Mouse (Mus musculus): Measurements from ENCODE around the gene Meis2. TPM values are rescaled to one million over a fixed set of nuclear protein-coding genes. Genes with fewer than 3 reads are reported as not detected.

Meis2 gene
- polyA plus RNA-seq, 1 experiment from 2014 or later: 142 TPM

- ATAC-seq (ENCODE audit: low FRiP score) (no peak), DNase-seq (ENCODE audit: low spot score) (peak; percentile 60)
- Histone ChIP-seq H3K36me3 (ENCODE audit: control insufficient read depth, insufficient read depth, low read length) (no peaks in the 10 kb centered on the region), H3K27me3 (ENCODE audit: control insufficient read depth, insufficient read depth, low read length) (peaks cover 5% of the 10 kb centered on the region), H3K9me3 (ENCODE audit: control insufficient read depth, low read length) (no peaks in the 10 kb centered on the region), H3K27ac (ENCODE audit: low read depth, low read length) (peak overlapping the region; percentile 83), H3K4me2 (replicated peaks; ENCODE audit: low read depth, low read length) (peak overlapping the region; percentile 42), H3K4me1 (replicated peaks; ENCODE audit: control insufficient read depth, insufficient read depth, low read length) (peaks cover 2% of the 10 kb centered on the region), H3K9ac (ENCODE audit: low read depth, low read length) (peak overlapping the region; percentile 15), H3K4me3 (ENCODE audit: low read depth, low read length) (peak overlapping the region; percentile 25)
- WGBS: 2% methylated on average over 13 of the region's 13 CpGs
These were observed 209.1 kb downstream of the Meis2 start for GRCm38 (mm10) chr2:115856401-115857073.

- Histone ChIP-seq H3K9me3 (ENCODE audit: control insufficient read depth, low read length) (no peaks in the 10 kb centered on the region), H3K4me2 (replicated peaks; ENCODE audit: low read depth, low read length) (peak overlapping the region; percentile 42), H3K27ac (ENCODE audit: low read depth, low read length) (peak overlapping the region; percentile 83), H3K27me3 (ENCODE audit: control insufficient read depth, insufficient read depth, low read length) (peaks cover 5% of the 10 kb centered on the region), H3K4me3 (ENCODE audit: low read depth, low read length) (peak overlapping the region; percentile 25), H3K36me3 (ENCODE audit: control insufficient read depth, insufficient read depth, low read length) (no peaks in the 10 kb centered on the region), H3K4me1 (replicated peaks; ENCODE audit: control insufficient read depth, insufficient read depth, low read length) (peaks cover 2% of the 10 kb centered on the region), H3K9ac (ENCODE audit: low read depth, low read length) (peak overlapping the region; percentile 15)
- DNase-seq (ENCODE audit: low spot score) (peak; percentile 93), ATAC-seq (ENCODE audit: low FRiP score) (peak; percentile 40)
- WGBS: under 1% methylated on average over 33 of the region's 33 CpGs
These were observed 209.9 kb downstream of the Meis2 start for GRCm38 (mm10) chr2:115855511-115856400.

GRCm38 (mm10) chr2:115854828-115855311 is 210.8 kb downstream of the Meis2 start:
- H3K27me3 ChIP-seq (ENCODE audit: control insufficient read depth, insufficient read depth, low read length): peaks cover 5% of the 10 kb centered on the region
- ATAC-seq (ENCODE audit: low FRiP score) (no peak), DNase-seq (ENCODE audit: low spot score) (peak; percentile 55)
- peak overlapping the region; percentile 34 for H3K27ac ChIP-seq (ENCODE audit: low read depth, low read length)
- peak overlapping the region; percentile 59 for H3K9ac ChIP-seq (ENCODE audit: low read depth, low read length)
- H3K4me1 ChIP-seq (replicated peaks; ENCODE audit: control insufficient read depth, insufficient read depth, low read length): peaks cover 2% of the 10 kb centered on the region
- H3K9me3 ChIP-seq (ENCODE audit: control insufficient read depth, low read length): no peaks in the 10 kb centered on the region
- no peaks in the 10 kb centered on the region for H3K36me3 ChIP-seq (ENCODE audit: control insufficient read depth, insufficient read depth, low read length)
- WGBS: 2% methylated on average over 25 of the region's 25 CpGs
- H3K4me3 ChIP-seq (ENCODE audit: low read depth, low read length): peak overlapping the region; percentile 25
- H3K4me2 ChIP-seq (replicated peaks; ENCODE audit: low read depth, low read length): peak overlapping the region; percentile 50

GRCm38 (mm10) chr2:115854007-115854827 is 211.4 kb downstream of the Meis2 start:
- Histone ChIP-seq H3K27me3 (ENCODE audit: control insufficient read depth, insufficient read depth, low read length) (peaks cover 5% of the 10 kb centered on the region), H3K9me3 (ENCODE audit: control insufficient read depth, low read length) (no peaks in the 10 kb centered on the region), H3K4me1 (replicated peaks; ENCODE audit: control insufficient read depth, insufficient read depth, low read length) (peaks cover 2% of the 10 kb centered on the region), H3K4me3 (ENCODE audit: low read depth, low read length) (peak overlapping the region; percentile 25), H3K36me3 (ENCODE audit: control insufficient read depth, insufficient read depth, low read length) (no peaks in the 10 kb centered on the region), H3K27ac (ENCODE audit: low read depth, low read length) (peak overlapping the region; percentile 34), H3K9ac (ENCODE audit: low read depth, low read length) (peak overlapping the region; percentile 59), H3K4me2 (replicated peaks; ENCODE audit: low read depth, low read length) (peak overlapping the region; percentile 50)
- no peak for ATAC-seq (ENCODE audit: low FRiP score)
- peak; percentile 51 for DNase-seq (ENCODE audit: low spot score)
- WGBS: 5% methylated on average over 14 of the region's 14 CpGs

- peaks cover 2% of the 10 kb centered on the region for H3K4me1 ChIP-seq (replicated peaks; ENCODE audit: control insufficient read depth, insufficient read depth, low read length)
- peaks cover 3% of the 10 kb centered on the region for H3K27me3 ChIP-seq (ENCODE audit: control insufficient read depth, insufficient read depth, low read length)
- H3K36me3 ChIP-seq (ENCODE audit: control insufficient read depth, insufficient read depth, low read length): no peaks in the 10 kb centered on the region
- no peak for DNase-seq (ENCODE audit: low spot score)
- no peak overlapping the region for H3K9ac ChIP-seq (ENCODE audit: low read depth, low read length)
- peak overlapping the region; percentile 79 for H3K27ac ChIP-seq (ENCODE audit: low read depth, low read length)
- H3K4me2 ChIP-seq (replicated peaks; ENCODE audit: low read depth, low read length): no peak overlapping the region; the same call in 1 of the 2 replicates
- ATAC-seq (ENCODE audit: low FRiP score): no peak
- 11% methylated on average over 4 of the region's 4 CpGs for WGBS
- no peaks in the 10 kb centered on the region for H3K9me3 ChIP-seq (ENCODE audit: control insufficient read depth, low read length)
- no peak overlapping the region for H3K4me3 ChIP-seq (ENCODE audit: low read depth, low read length)
These were observed 212.4 kb downstream of the Meis2 start for GRCm38 (mm10) chr2:115853221-115853620.

- peak overlapping the region; percentile 79 for H3K27ac ChIP-seq (ENCODE audit: low read depth, low read length)
- H3K27me3 ChIP-seq (ENCODE audit: control insufficient read depth, insufficient read depth, low read length): peaks cover 3% of the 10 kb centered on the region
- 1% methylated on average over 22 of the region's 22 CpGs for WGBS
- ATAC-seq (ENCODE audit: low FRiP score) (peak; percentile 62), DNase-seq (ENCODE audit: low spot score) (peak; percentile 85)
- H3K4me3 ChIP-seq (ENCODE audit: low read depth, low read length): peak overlapping the region; percentile 22
- no peaks in the 10 kb centered on the region for H3K9me3 ChIP-seq (ENCODE audit: control insufficient read depth, low read length)
- peak overlapping the region; percentile 35 for H3K9ac ChIP-seq (ENCODE audit: low read depth, low read length)
- H3K36me3 ChIP-seq (ENCODE audit: control insufficient read depth, insufficient read depth, low read length): no peaks in the 10 kb centered on the region
- H3K4me1 ChIP-seq (replicated peaks; ENCODE audit: control insufficient read depth, insufficient read depth, low read length): peaks cover 2% of the 10 kb centered on the region
- peak overlapping the region; percentile 55 for H3K4me2 ChIP-seq (replicated peaks; ENCODE audit: low read depth, low read length)
These were observed 213.0 kb downstream of the Meis2 start for GRCm38 (mm10) chr2:115852615-115853014.

GRCm38 (mm10) chr2:115852109-115852508 is 213.5 kb downstream of the Meis2 start:
- ATAC-seq (ENCODE audit: low FRiP score) (0 out of 2 replicates have a peak, but pooled peaks have one; percentile 0), DNase-seq (ENCODE audit: low spot score) (no peak)
- H3K4me3 ChIP-seq (ENCODE audit: low read depth, low read length): peak overlapping the region; percentile 22; the same call in 1 of the 2 replicates
- peak overlapping the region; percentile 79 for H3K27ac ChIP-seq (ENCODE audit: low read depth, low read length)
- H3K27me3 ChIP-seq (ENCODE audit: control insufficient read depth, insufficient read depth, low read length): peaks cover 3% of the 10 kb centered on the region
- WGBS: 24% methylated on average over 11 of the region's 11 CpGs
- H3K4me1 ChIP-seq (replicated peaks; ENCODE audit: control insufficient read depth, insufficient read depth, low read length): peaks cover 2% of the 10 kb centered on the region
- no peaks in the 10 kb centered on the region for H3K9me3 ChIP-seq (ENCODE audit: control insufficient read depth, low read length)
- peak overlapping the region; percentile 55 for H3K4me2 ChIP-seq (replicated peaks; ENCODE audit: low read depth, low read length)
- H3K9ac ChIP-seq (ENCODE audit: low read depth, low read length): peak overlapping the region; percentile 35; the same call in 1 of the 2 replicates
- no peaks in the 10 kb centered on the region for H3K36me3 ChIP-seq (ENCODE audit: control insufficient read depth, insufficient read depth, low read length)

GRCm38 (mm10) chr2:115850961-115851360 is 214.7 kb downstream of the Meis2 start:
- Histone ChIP-seq H3K27me3 (ENCODE audit: control insufficient read depth, insufficient read depth, low read length) (peaks cover 3% of the 10 kb centered on the region), H3K4me1 (replicated peaks; ENCODE audit: control insufficient read depth, insufficient read depth, low read length) (peaks cover 2% of the 10 kb centered on the region), H3K27ac (ENCODE audit: low read depth, low read length) (no peak overlapping the region), H3K36me3 (ENCODE audit: control insufficient read depth, insufficient read depth, low read length) (no peaks in the 10 kb centered on the region), H3K9ac (ENCODE audit: low read depth, low read length) (no peak overlapping the region), H3K9me3 (ENCODE audit: control insufficient read depth, low read length) (no peaks in the 10 kb centered on the region), H3K4me2 (replicated peaks; ENCODE audit: low read depth, low read length) (no peak overlapping the region), H3K4me3 (ENCODE audit: low read depth, low read length) (no peak overlapping the region)
- DNase-seq (ENCODE audit: low spot score) (no peak), ATAC-seq (ENCODE audit: low FRiP score) (no peak)
- WGBS: 93% methylated on average over 4 of the region's 4 CpGs

Measured in hindbrain, embryonic 11.5 days (tissue).